Mouse (Mus musculus) brain, embryonic 14.5 days (tissue): Measurements from ENCODE around the gene Sdf4.

Experiments used
- CTCF ChIP-seq: fragments of 200-500 bp; IDR thresholded peaks from 2 replicates; pipeline ENCODE4 v1.5.1; 2012; ENCODE audit warnings: inconsistent platforms, mild to moderate bottlenecking, moderate library complexity, borderline replicate concordance; ENCODE audit not compliant: insufficient read depth, insufficient read length; ENCODE audit errors: extremely low read depth
- POLR2A ChIP-seq: fragments of 200-500 bp; IDR thresholded peaks from 2 replicates; pipeline ENCODE4 v1.6.1; 2012; ENCODE audit warnings: mild to moderate bottlenecking, inconsistent platforms, borderline replicate concordance; ENCODE audit not compliant: poor library complexity, insufficient read depth, insufficient read length, severe bottlenecking; ENCODE audit errors: extremely low read depth

DNA sequence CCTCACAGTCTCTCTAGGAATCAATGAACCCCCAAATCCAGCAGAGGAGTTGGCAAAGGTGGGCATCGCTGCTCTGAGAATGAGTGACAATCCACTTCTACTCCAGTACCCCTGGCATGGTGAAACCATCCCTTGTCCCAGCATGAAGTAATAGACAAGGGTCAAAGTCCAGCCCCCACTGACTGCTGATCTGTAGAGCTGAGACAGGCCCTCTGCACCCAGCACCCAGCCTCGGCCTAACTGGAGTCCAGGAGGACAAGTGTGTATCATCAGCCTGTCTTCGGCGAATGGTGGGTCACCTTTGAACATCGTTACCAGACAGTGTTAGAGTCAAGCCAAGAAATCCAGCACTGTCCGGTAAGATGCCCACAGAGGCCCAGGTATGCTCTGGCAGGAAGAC lies 61.9 kb downstream of the Sdf4 start:
- TF ChIP-seq CTCF (no peak), POLR2A (no peak)
